Mouse (Mus musculus) limb, embryonic 11.5 days (tissue): ENCODE measurements around the gene Pld1. TPM values are rescaled to one million over a fixed set of nuclear protein-coding genes. Genes with fewer than 3 reads are reported as not detected.

Source experiments
- ATAC-seq: fragments of 200-750 bp; cut with Nextera tagmentation; 2 replicates; pipeline ENCODE4 v1.8.0; 2017; ENCODE audit warnings: low read depth; ENCODE audit not compliant: insufficient number of reproducible peaks, low FRiP score, low TSS enrichment
- DNase-seq: peaks from one replicate; pipeline ENCODE4 v3.0.0-alpha.2; 2015; ENCODE audit warnings: low spot score
- H3K27ac ChIP-seq: fragments of 300-500 bp; sonication (generic); replicated peaks from 2 replicates; pipeline ENCODE4 v1.5.1; 2014; ENCODE audit warnings: low read depth, mild to moderate bottlenecking, low read length
- H3K27me3 ChIP-seq: fragments of 300-500 bp; sonication (generic); 2 replicates; pipeline ENCODE4 v1.6.1; 2014; ENCODE audit warnings: mild to moderate bottlenecking, low read length, mixed read lengths; ENCODE audit not compliant: control insufficient read depth, insufficient read depth
- H3K36me3 ChIP-seq: fragments of 300-500 bp; sonication (generic); 2 replicates; pipeline ENCODE4 v1.6.1; 2014; ENCODE audit warnings: mild to moderate bottlenecking, low read length, moderate library complexity, mixed read lengths; ENCODE audit not compliant: control insufficient read depth, insufficient read depth
- H3K4me1 ChIP-seq: fragments of 300-500 bp; sonication (generic); 2 replicates; pipeline ENCODE4 v1.6.1; 2014; ENCODE audit warnings: low read length, mixed read lengths; ENCODE audit not compliant: control insufficient read depth, insufficient read depth
- H3K4me2 ChIP-seq: fragments of 300-500 bp; sonication (generic); 2 replicates; pipeline ENCODE4 v1.6.1; 2014; ENCODE audit warnings: low read depth, mild to moderate bottlenecking, moderate library complexity; ENCODE audit not compliant: severe bottlenecking
- H3K4me3 ChIP-seq: fragments of 300-500 bp; sonication (generic); 2 replicates; pipeline ENCODE4 v1.5.1; 2014; ENCODE audit warnings: low read depth, low read length
- H3K9ac ChIP-seq: fragments of 300-500 bp; sonication (generic); 2 replicates; pipeline ENCODE4 v1.6.1; 2014; ENCODE audit warnings: mild to moderate bottlenecking, low read length
- H3K9me3 ChIP-seq: fragments of 300-500 bp; sonication (generic); 2 replicates; pipeline ENCODE4 v1.6.1; 2016; ENCODE audit warnings: low read length; ENCODE audit not compliant: control insufficient read depth
- WGBS: fragments of 180-500 bp; shearing (Covaris S2); extraction: QIAGEN DNeasy Blood & Tissue Kit; methylation state at CpG from one replicate; pipeline ENCODE4 v1.1.7; 2014; 5-methylcytosine and 5-hydroxymethylcytosine counted together
- polyA plus RNA-seq: library from polyadenylated mRNA; unstranded; fragments of >200 nt; fragmentation: Nextera tagmentation; extraction: Ambion mirVana; gene quantifications from 2 replicates; pipeline ENCODE4 v1.2.1, GENCODE M21; 2014

Gene Pld1
- polyA plus RNA-seq, 1 experiment from 2014 or later, result 1.7 TPM

DNA sequence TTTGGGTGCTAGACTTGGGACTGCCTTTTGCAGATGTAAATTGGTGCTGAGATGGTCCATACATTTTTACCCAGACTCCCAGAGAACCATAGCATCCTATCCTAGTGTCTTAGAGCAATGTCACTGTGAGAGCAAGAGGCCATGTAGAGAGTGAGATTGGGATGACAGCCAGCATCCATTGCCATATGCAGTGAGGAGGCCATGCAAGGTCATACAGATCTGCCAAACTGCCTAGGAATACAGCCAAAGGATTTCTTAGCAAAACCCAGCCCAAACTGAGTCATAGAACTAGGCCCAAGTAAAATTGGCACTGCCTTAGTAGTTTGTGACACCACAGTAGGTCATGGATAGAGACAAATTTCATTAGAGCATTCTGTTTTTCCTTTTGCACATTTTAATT, 206.2 kb downstream of the Pld1 start:
- Histone ChIP-seq H3K27me3 (no peaks in the 10 kb centered on the region), H3K4me3 (no peak overlapping the region), H3K4me1 (no peaks in the 10 kb centered on the region), H3K4me2 (no peak overlapping the region), H3K9ac (no peak overlapping the region), H3K9me3 (no peaks in the 10 kb centered on the region), H3K27ac (no peak overlapping the region), H3K36me3 (no peaks in the 10 kb centered on the region)
- DNase-seq (no peak), ATAC-seq (no peak)

DNA sequence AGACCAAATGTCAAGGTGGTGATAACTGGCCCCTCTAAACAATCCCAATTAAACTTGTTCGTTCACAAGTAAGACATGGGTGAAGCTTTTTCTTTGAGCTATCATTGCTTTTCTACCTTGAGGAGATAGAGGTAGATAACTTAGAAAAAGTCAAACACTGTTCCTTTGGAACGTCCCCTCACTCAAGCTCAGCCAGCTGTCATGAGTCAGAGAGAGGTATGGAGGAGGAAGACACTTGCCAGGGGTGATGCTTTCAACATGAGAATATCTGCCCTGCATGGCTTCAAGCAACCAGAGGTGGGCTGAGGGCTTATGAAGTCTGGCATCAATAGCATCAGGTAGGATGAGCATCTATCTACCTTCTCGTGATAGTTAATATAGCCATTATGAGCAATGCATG, 207.0 kb downstream of the Pld1 start:
- no peak overlapping the region for H3K4me2 ChIP-seq
- no peaks in the 10 kb centered on the region for H3K4me1 ChIP-seq
- no peaks in the 10 kb centered on the region for H3K27me3 ChIP-seq
- no peaks in the 10 kb centered on the region for H3K36me3 ChIP-seq
- no peak overlapping the region for H3K27ac ChIP-seq
- H3K9ac ChIP-seq, result no peak overlapping the region
- H3K9me3 ChIP-seq, result no peaks in the 10 kb centered on the region
- DNase-seq (no peak), ATAC-seq (no peak)
- no peak overlapping the region for H3K4me3 ChIP-seq
- WGBS, result 88% methylated on average over 3 of the region's 3 CpGs

DNA sequence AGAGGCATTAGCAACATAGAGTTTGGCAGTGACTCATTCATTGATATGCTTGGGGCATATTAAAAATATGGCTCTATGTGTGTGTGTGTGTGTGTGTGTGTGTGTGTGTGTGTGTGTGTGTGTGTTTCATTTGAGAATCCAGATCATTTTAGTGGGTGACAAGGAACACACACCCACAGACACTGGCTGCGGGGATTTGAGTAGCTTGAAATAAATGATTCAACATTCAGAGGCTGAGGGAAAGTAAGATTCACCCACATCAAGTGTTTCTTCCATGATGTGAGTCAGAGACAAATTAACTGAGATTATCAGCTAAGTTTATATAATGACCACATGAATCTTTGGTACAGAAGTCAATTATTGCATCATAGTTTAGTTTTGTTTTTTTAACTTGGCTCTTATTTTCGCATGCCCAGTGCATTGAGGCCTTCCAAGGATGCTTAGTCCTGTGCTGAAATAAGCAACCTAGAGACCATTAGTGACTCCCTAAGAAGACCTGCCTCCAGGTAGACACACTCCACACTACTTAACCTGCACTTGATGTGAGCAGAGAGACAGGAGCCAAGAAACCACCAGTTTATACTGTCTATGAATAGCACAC, 211.3 kb downstream of the Pld1 start:
- H3K4me1 ChIP-seq, result no peaks in the 10 kb centered on the region
- H3K4me2 ChIP-seq, result no peak overlapping the region
- no peaks in the 10 kb centered on the region for H3K9me3 ChIP-seq
- no peak overlapping the region for H3K27ac ChIP-seq
- no peaks in the 10 kb centered on the region for H3K27me3 ChIP-seq
- no peak overlapping the region for H3K9ac ChIP-seq
- ATAC-seq (no peak), DNase-seq (no peak)
- 92% methylated on average over 2 of the region's 2 CpGs for WGBS
- H3K4me3 ChIP-seq, result no peak overlapping the region
- no peaks in the 10 kb centered on the region for H3K36me3 ChIP-seq

DNA sequence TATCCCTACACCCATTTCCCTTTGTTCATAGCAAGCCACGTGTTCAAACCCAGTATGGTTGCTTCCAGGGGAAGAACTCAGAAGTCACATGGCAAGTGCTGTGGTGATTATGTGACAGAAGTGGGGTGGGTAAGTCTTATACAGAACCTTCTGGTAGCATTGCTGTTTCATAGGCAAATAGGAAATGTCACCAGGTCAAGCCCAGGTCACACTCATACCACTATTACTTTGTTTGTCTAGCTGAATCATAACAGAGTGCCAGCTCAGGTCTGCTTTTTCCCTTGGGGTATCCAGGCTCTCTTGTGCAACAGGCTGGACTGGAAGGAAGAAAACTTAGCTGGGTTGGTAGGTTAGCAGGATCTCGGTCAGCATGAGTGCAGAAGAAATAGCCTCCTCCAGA, 219.5 kb downstream of the Pld1 start:
- Histone ChIP-seq H3K4me2 (no peak overlapping the region), H3K9me3 (no peaks in the 10 kb centered on the region), H3K36me3 (no peaks in the 10 kb centered on the region), H3K27me3 (no peaks in the 10 kb centered on the region), H3K4me1 (no peaks in the 10 kb centered on the region), H3K4me3 (no peak overlapping the region), H3K9ac (no peak overlapping the region), H3K27ac (no peak overlapping the region)
- WGBS, result 84% methylated on average over 2 of the region's 2 CpGs
- ATAC-seq (no peak), DNase-seq (no peak)

DNA sequence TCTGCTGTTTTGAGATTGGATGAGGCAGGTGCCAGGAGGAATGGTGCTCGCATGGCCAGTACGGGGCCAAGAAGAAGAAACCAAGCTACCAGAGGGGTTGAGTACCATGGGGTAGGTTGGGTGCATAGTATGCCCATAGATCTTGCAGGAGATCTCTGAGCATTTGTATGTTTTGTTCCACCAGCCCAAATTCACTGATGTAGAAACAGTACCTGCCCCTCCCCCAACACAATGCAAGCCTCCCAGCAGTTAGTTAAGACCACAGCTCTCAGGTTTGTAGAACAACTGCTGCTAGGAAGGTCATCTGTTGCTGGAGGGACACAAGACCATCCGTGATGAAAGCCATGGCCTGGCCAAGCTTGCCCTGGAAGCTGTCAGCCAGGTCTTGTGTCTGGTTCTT, 220.4 kb downstream of the Pld1 start:
- Histone ChIP-seq H3K36me3 (no peaks in the 10 kb centered on the region), H3K4me1 (no peaks in the 10 kb centered on the region), H3K27me3 (no peaks in the 10 kb centered on the region), H3K27ac (no peak overlapping the region), H3K9ac (no peak overlapping the region), H3K9me3 (no peaks in the 10 kb centered on the region), H3K4me2 (no peak overlapping the region), H3K4me3 (no peak overlapping the region)
- ATAC-seq, result no peak
- DNase-seq, result no peak
- 94% methylated on average over 3 of the region's 3 CpGs for WGBS

DNA sequence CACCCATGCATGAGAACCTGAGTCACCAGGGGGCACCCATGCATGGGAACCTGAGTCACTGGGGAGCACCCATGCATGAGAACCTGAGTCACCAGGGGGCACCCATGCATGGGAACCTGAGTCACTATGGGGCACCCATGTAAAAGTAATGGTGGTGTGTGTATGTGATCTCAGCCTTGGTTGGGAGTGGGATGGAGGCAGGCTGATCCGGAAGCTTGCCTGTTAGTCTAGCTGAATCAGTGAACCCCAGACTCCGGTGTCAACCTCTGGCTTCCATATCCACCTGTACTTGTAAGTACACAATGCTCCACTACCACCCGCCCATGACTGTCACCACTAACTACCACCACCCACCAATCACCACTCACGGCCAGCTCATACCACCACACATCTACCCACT, 223.9 kb downstream of the Pld1 start:
- ATAC-seq, result no peak
- H3K4me2 ChIP-seq, result no peak overlapping the region
- no peak overlapping the region for H3K4me3 ChIP-seq
- H3K27ac ChIP-seq, result no peak overlapping the region
- H3K4me1 ChIP-seq, result no peaks in the 10 kb centered on the region
- no peaks in the 10 kb centered on the region for H3K27me3 ChIP-seq
- no peak overlapping the region for H3K9ac ChIP-seq
- 96% methylated on average over 4 of the region's 4 CpGs for WGBS
- H3K36me3 ChIP-seq, result no peaks in the 10 kb centered on the region
- no peaks in the 10 kb centered on the region for H3K9me3 ChIP-seq
- DNase-seq, result no peak

DNA sequence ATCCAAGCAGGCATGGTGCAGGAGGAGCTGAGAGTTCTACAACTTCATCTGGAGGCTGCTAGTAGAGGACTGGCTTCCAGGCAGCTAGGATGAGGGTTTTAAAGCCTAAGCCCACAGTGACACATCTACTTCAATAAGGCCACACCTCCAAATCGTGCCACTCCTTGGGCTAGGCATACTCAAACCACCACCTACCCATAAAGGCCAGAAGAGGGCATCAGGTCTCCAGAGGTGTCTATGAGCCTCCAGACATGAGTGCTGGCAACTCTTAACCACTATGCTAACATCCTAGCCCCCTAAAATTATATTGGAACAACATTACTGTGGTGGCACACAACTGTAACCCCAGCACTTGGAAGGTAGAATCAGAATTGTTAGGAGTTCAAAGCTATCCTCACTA, 226.2 kb downstream of the Pld1 start:
- Histone ChIP-seq H3K27me3 (no peaks in the 10 kb centered on the region), H3K4me3 (no peak overlapping the region), H3K27ac (no peak overlapping the region), H3K36me3 (no peaks in the 10 kb centered on the region), H3K9me3 (no peaks in the 10 kb centered on the region), H3K9ac (no peak overlapping the region), H3K4me2 (no peak overlapping the region), H3K4me1 (no peaks in the 10 kb centered on the region)
- 35% methylated on average over 1 of the region's 1 CpGs for WGBS
- ATAC-seq (no peak), DNase-seq (no peak)

DNA sequence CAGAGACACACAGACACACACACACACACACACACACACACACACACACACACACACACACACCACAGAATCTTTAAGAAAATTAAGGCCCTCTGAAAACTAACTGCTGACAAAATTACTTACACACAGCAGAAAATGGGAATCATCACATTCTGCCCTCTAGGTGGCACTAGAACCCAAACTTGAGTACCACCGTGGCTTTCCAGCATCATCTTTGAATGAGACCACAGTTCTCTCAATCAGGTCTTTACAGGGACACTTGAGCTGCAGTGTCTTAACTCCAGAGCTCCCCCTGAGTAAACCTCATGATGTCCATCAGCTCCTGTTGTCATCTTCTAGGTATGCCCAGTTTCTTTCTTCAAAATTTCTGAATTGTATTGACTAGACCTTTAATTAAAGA, 227.1 kb downstream of the Pld1 start:
- WGBS, result 0% methylated on average over 1 of the region's 1 CpGs
- Histone ChIP-seq H3K9me3 (no peaks in the 10 kb centered on the region), H3K27me3 (no peaks in the 10 kb centered on the region), H3K4me1 (no peaks in the 10 kb centered on the region), H3K9ac (no peak overlapping the region), H3K4me2 (no peak overlapping the region), H3K4me3 (no peak overlapping the region), H3K27ac (no peak overlapping the region), H3K36me3 (no peaks in the 10 kb centered on the region)
- DNase-seq (peak; percentile 76), ATAC-seq (no peak)

DNA sequence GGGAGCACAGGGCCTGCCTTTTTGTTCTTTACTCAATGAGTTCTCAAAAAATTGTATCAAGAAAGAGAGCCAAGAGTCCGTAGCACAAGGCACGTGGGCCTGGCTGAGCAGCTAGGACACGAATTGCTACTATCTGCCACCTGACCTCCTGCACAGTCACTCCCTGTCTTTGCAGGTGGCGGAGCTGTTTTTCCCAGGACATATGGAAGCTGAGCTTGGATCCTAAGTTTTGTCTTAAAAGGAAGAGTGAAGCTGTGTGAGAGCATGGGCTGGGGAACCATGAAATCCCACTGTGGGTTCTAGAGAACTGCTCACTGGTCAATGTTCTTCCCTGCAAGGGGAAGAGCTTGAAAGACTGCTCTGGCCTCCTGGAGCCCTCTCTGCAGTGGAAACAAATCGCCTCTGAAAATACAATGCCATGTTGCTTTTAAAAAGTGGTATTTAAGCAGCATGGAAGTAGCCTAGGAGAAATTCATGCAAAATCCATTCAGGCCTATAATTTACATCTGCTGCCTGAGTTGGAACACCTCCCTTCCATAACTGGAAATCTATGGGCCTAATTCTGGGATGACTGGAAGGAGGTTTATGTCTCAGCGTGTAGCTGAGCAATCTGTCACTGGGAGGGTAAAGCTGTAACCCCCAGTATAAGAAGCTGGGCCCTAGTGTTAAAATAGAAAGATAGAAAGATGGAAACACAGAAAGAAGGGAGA, 229.5 kb downstream of the Pld1 start:
- Histone ChIP-seq H3K4me3 (no peak overlapping the region), H3K36me3 (no peaks in the 10 kb centered on the region), H3K9me3 (no peaks in the 10 kb centered on the region), H3K27ac (no peak overlapping the region), H3K4me1 (0 out of 2 replicates have a peak, but pooled peaks cover 4% of the 10 kb centered on the region), H3K4me2 (no peak overlapping the region), H3K27me3 (no peaks in the 10 kb centered on the region), H3K9ac (no peak overlapping the region)
- 85% methylated on average over 6 of the region's 6 CpGs for WGBS
- ATAC-seq (no peak), DNase-seq (no peak)
